Mouse (Mus musculus): ENCODE data around the gene Lin54.

- TF ChIP-seq CTCF (IDR thresholded peaks at IDR 0.05; ENCODE audit: insufficient read depth, low read length) (no peak), POLR2A (IDR thresholded peaks at IDR 0.05; ENCODE audit: borderline replicate concordance, extremely low read depth, low read depth, low read length) (no peak)
Measured at GRCm38 (mm10) chr5:100512576-100512975, 12.1 kb upstream of the Lin54 start.

Measured in lung, adult 2 months (tissue).